Mouse (Mus musculus): Measurements from ENCODE around the gene Anxa2. TPM values are rescaled to one million over a fixed set of nuclear protein-coding genes. Genes with fewer than 3 reads are reported as not detected.
A peak's percentile ranks its signal among the peaks of the same experiment; 100 is the strongest.

The Anxa2 gene
- 697 and 703 TPM in 2 replicates for total RNA-seq (2017)

- peak; percentile 84 for ATAC-seq (ENCODE audit: extremely low read depth, insufficient number of reproducible peaks, low FRiP score, poor library complexity, severe bottlenecking)
These were observed at the start of gene Anxa2 for GRCm38 (mm10) chr9:69453066-69453900. Gene Anxa2, plus strand, starts transcription at chr9:69453620.

- no peak for ATAC-seq (ENCODE audit: extremely low read depth, insufficient number of reproducible peaks, low FRiP score, poor library complexity, severe bottlenecking)
These were observed 48.7 kb upstream of the Anxa2 start for GRCm38 (mm10) chr9:69404671-69405070.

GRCm38 (mm10) chr9:69419476-69419875 is 33.9 kb upstream of the Anxa2 start:
- no peak for ATAC-seq (ENCODE audit: extremely low read depth, insufficient number of reproducible peaks, low FRiP score, poor library complexity, severe bottlenecking)

- ATAC-seq (ENCODE audit: extremely low read depth, insufficient number of reproducible peaks, low FRiP score, poor library complexity, severe bottlenecking) = no peak
These were observed 22.9 kb upstream of the Anxa2 start for GRCm38 (mm10) chr9:69430531-69430930.

GRCm38 (mm10) chr9:69431863-69432555 is 21.4 kb upstream of the Anxa2 start:
- ATAC-seq (ENCODE audit: extremely low read depth, insufficient number of reproducible peaks, low FRiP score, poor library complexity, severe bottlenecking) = no peak

GRCm38 (mm10) chr9:69435194-69435593 is 18.2 kb upstream of the Anxa2 start:
- no peak for ATAC-seq (ENCODE audit: extremely low read depth, insufficient number of reproducible peaks, low FRiP score, poor library complexity, severe bottlenecking)

GRCm38 (mm10) chr9:69435662-69436061 is 17.8 kb upstream of the Anxa2 start:
- no peak for ATAC-seq (ENCODE audit: extremely low read depth, insufficient number of reproducible peaks, low FRiP score, poor library complexity, severe bottlenecking)

GRCm38 (mm10) chr9:69439805-69440357 is 13.5 kb upstream of the Anxa2 start:
- peak; percentile 85 for ATAC-seq (ENCODE audit: extremely low read depth, insufficient number of reproducible peaks, low FRiP score, poor library complexity, severe bottlenecking)

- ATAC-seq (ENCODE audit: extremely low read depth, insufficient number of reproducible peaks, low FRiP score, poor library complexity, severe bottlenecking) = peak; percentile 51
These were observed 10.9 kb upstream of the Anxa2 start for GRCm38 (mm10) chr9:69442471-69443038.

- ATAC-seq (ENCODE audit: extremely low read depth, insufficient number of reproducible peaks, low FRiP score, poor library complexity, severe bottlenecking) = no peak
These were observed 10.2 kb upstream of the Anxa2 start for GRCm38 (mm10) chr9:69443203-69443602.

GRCm38 (mm10) chr9:69448801-69449200 is 4.6 kb upstream of the Anxa2 start:
- ATAC-seq (ENCODE audit: extremely low read depth, insufficient number of reproducible peaks, low FRiP score, poor library complexity, severe bottlenecking) = no peak

GRCm38 (mm10) chr9:69450636-69451035 is 2.8 kb upstream of the Anxa2 start:
- no peak for ATAC-seq (ENCODE audit: extremely low read depth, insufficient number of reproducible peaks, low FRiP score, poor library complexity, severe bottlenecking)

GRCm38 (mm10) chr9:69451886-69452810 is 1.3 kb upstream of the Anxa2 start:
- ATAC-seq (ENCODE audit: extremely low read depth, insufficient number of reproducible peaks, low FRiP score, poor library complexity, severe bottlenecking) = no peak

GRCm38 (mm10) chr9:69453901-69454666 is 664 bp downstream of the Anxa2 start:
- peak; percentile 33 for ATAC-seq (ENCODE audit: extremely low read depth, insufficient number of reproducible peaks, low FRiP score, poor library complexity, severe bottlenecking)

- no peak for ATAC-seq (ENCODE audit: extremely low read depth, insufficient number of reproducible peaks, low FRiP score, poor library complexity, severe bottlenecking)
These were observed 1.3 kb downstream of the Anxa2 start for GRCm38 (mm10) chr9:69454691-69455090.

- ATAC-seq (ENCODE audit: extremely low read depth, insufficient number of reproducible peaks, low FRiP score, poor library complexity, severe bottlenecking) = no peak
These were observed 2.0 kb downstream of the Anxa2 start for GRCm38 (mm10) chr9:69455391-69455790.

- no peak for ATAC-seq (ENCODE audit: extremely low read depth, insufficient number of reproducible peaks, low FRiP score, poor library complexity, severe bottlenecking)
These were observed 3.1 kb downstream of the Anxa2 start for GRCm38 (mm10) chr9:69456406-69457075.
